Mouse (Mus musculus): Measurements from ENCODE around the gene Dysf. TPM values are rescaled to one million over a fixed set of nuclear protein-coding genes. Genes with fewer than 3 reads are reported as not detected.

The Dysf gene
- polyA plus RNA-seq, 1 experiment from 2014 or later = 2.1 TPM

GRCm38 (mm10) chr6:84059771-84060414 lies 51.5 kb downstream of the Dysf start:
- H3K9ac ChIP-seq (replicated peaks; ENCODE audit: low read depth, low read length) = no peak overlapping the region
- H3K9me3 ChIP-seq (ENCODE audit: control insufficient read depth, low read length) = no peaks in the 10 kb centered on the region
- 58% methylated on average over 4 of the region's 4 CpGs for WGBS
- no peaks in the 10 kb centered on the region for H3K36me3 ChIP-seq (ENCODE audit: control insufficient read depth, insufficient read depth, low read length)
- H3K4me1 ChIP-seq (ENCODE audit: control insufficient read depth, insufficient read depth, low read length) = no peaks in the 10 kb centered on the region
- no peaks in the 10 kb centered on the region for H3K27me3 ChIP-seq (ENCODE audit: control insufficient read depth, insufficient read depth, low read length)
- no peak overlapping the region for H3K4me2 ChIP-seq (ENCODE audit: low read depth, low read length)
- ATAC-seq (ENCODE audit: low read depth) = no peak
- H3K27ac ChIP-seq (ENCODE audit: low read depth, low read length) = no peak overlapping the region
- H3K4me3 ChIP-seq (ENCODE audit: low read depth, low read length) = no peak overlapping the region

DNA sequence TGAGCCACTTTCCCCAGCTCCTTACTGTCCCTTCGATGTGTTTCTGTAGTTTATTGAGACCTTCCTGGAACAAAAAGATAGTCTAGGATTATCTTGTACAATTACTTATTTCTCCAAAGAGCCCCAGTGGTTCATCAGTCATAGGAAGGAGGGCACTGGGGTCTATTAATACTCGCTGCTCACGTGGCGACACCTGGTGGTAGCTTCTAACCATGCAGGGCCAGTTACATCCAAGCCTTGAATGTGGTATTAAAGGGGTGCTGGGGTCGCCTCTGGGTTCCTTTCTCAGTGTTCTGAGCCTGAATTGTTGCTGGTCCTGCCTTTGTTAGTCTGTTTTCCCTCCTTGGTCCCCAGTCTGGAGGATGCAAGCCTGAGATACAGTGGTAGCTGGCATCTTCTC lies 52.9 kb downstream of the Dysf start:
- ATAC-seq (ENCODE audit: low read depth) = peak; percentile 49; the same call in 1 of the 2 replicates

DNA sequence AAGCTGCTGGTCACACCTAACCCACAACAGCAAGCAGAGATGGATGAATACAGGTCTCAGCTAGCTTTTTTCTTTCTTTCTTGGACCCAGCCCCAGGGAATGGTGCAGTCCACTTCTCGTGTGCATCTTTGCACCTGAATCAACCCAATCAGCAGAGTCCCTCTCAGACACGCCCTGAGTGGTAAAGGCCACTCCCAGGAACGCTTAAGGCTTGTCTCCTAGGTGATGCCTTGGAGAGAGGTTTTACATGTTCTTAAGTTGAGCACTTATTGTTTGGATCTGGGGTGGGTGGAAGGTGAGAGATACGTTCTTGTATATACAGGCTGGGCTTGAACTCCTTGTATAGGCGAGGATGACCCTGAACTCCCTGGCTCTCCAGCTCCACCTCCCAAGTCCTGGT lies 54.2 kb downstream of the Dysf start:
- ATAC-seq (ENCODE audit: low read depth) = no peak
- Histone ChIP-seq H3K27ac (ENCODE audit: low read depth, low read length) (no peak overlapping the region), H3K4me1 (ENCODE audit: control insufficient read depth, insufficient read depth, low read length) (no peaks in the 10 kb centered on the region), H3K36me3 (ENCODE audit: control insufficient read depth, insufficient read depth, low read length) (no peaks in the 10 kb centered on the region), H3K27me3 (ENCODE audit: control insufficient read depth, insufficient read depth, low read length) (no peaks in the 10 kb centered on the region), H3K9ac (replicated peaks; ENCODE audit: low read depth, low read length) (no peak overlapping the region), H3K9me3 (ENCODE audit: control insufficient read depth, low read length) (no peaks in the 10 kb centered on the region), H3K4me2 (ENCODE audit: low read depth, low read length) (no peak overlapping the region), H3K4me3 (ENCODE audit: low read depth, low read length) (no peak overlapping the region)
- 71% methylated on average over 5 of the region's 5 CpGs for WGBS

More for the DNA sequence above, 52.9 kb downstream of the Dysf start:
- Histone ChIP-seq H3K36me3 (ENCODE audit: control insufficient read depth, insufficient read depth, low read length) (no peaks in the 10 kb centered on the region), H3K4me3 (ENCODE audit: low read depth, low read length) (no peak overlapping the region), H3K9ac (replicated peaks; ENCODE audit: low read depth, low read length) (no peak overlapping the region), H3K27me3 (ENCODE audit: control insufficient read depth, insufficient read depth, low read length) (no peaks in the 10 kb centered on the region), H3K4me1 (ENCODE audit: control insufficient read depth, insufficient read depth, low read length) (no peaks in the 10 kb centered on the region), H3K9me3 (ENCODE audit: control insufficient read depth, low read length) (no peaks in the 10 kb centered on the region), H3K27ac (ENCODE audit: low read depth, low read length) (no peak overlapping the region), H3K4me2 (ENCODE audit: low read depth, low read length) (no peak overlapping the region)
- WGBS = 8% methylated on average over 5 of the region's 5 CpGs

DNA sequence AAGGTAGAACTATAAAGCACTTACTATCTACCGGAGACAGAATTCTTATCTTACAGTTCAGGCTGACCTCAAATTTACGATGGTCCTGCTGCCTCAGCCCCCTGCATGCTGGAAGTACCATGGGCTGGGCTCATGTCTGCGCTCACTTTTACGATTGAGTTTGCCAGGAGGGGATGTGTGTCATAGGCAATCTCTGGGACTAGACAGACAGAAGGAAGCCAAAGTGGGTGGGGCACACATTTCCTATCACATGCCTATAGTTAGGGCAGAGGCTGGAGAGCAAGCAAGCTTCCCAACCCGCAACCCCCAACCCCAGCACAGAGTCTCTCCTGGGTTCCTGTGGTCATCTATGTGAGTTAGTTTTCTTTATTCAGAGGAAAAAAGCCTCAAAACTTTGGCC lies 59.8 kb downstream of the Dysf start:
- 80% methylated on average over 5 of the region's 5 CpGs for WGBS
- no peak overlapping the region for H3K9ac ChIP-seq (replicated peaks; ENCODE audit: low read depth, low read length)
- H3K36me3 ChIP-seq (ENCODE audit: control insufficient read depth, insufficient read depth, low read length) = no peaks in the 10 kb centered on the region
- ATAC-seq (ENCODE audit: low read depth) = no peak
- H3K4me2 ChIP-seq (ENCODE audit: low read depth, low read length) = no peak overlapping the region
- no peak overlapping the region for H3K4me3 ChIP-seq (ENCODE audit: low read depth, low read length)
- H3K9me3 ChIP-seq (ENCODE audit: control insufficient read depth, low read length) = no peaks in the 10 kb centered on the region
- H3K27me3 ChIP-seq (ENCODE audit: control insufficient read depth, insufficient read depth, low read length) = no peaks in the 10 kb centered on the region
- H3K27ac ChIP-seq (ENCODE audit: low read depth, low read length) = no peak overlapping the region
- H3K4me1 ChIP-seq (ENCODE audit: control insufficient read depth, insufficient read depth, low read length) = no peaks in the 10 kb centered on the region

- Histone ChIP-seq H3K4me3 (ENCODE audit: low read depth, low read length) (no peak overlapping the region), H3K36me3 (ENCODE audit: control insufficient read depth, insufficient read depth, low read length) (no peaks in the 10 kb centered on the region), H3K27me3 (ENCODE audit: control insufficient read depth, insufficient read depth, low read length) (no peaks in the 10 kb centered on the region), H3K9me3 (ENCODE audit: control insufficient read depth, low read length) (no peaks in the 10 kb centered on the region), H3K27ac (ENCODE audit: low read depth, low read length) (no peak overlapping the region), H3K4me2 (ENCODE audit: low read depth, low read length) (no peak overlapping the region), H3K9ac (replicated peaks; ENCODE audit: low read depth, low read length) (no peak overlapping the region), H3K4me1 (ENCODE audit: control insufficient read depth, insufficient read depth, low read length) (no peaks in the 10 kb centered on the region)
- no peak for ATAC-seq (ENCODE audit: low read depth)
- 74% methylated on average over 6 of the region's 6 CpGs for WGBS
These were observed 61.9 kb downstream of the Dysf start for GRCm38 (mm10) chr6:84070251-84070650.

DNA sequence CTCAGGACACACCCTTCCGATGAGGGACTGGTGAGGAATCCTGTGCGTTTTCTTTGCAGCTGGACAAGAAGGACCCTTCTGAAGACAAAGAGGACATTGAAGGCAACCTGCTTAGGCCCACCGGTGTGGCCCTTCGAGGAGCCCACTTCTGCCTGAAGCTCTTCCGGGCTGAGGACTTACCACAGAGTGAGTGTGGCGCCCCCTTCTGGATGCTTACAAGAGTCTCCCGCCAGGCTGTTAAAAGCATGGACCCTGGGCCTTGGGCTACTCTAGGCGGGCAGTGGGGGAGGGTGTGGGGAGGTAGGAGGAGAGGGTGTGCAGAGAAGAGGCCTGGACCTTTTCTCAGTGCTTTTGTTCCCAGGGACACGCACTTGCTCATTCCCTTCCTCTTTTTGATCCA lies 64.2 kb downstream of the Dysf start:
- Histone ChIP-seq H3K4me1 (ENCODE audit: control insufficient read depth, insufficient read depth, low read length) (no peaks in the 10 kb centered on the region), H3K9ac (replicated peaks; ENCODE audit: low read depth, low read length) (no peak overlapping the region), H3K27ac (ENCODE audit: low read depth, low read length) (no peak overlapping the region), H3K36me3 (ENCODE audit: control insufficient read depth, insufficient read depth, low read length) (no peaks in the 10 kb centered on the region), H3K9me3 (ENCODE audit: control insufficient read depth, low read length) (no peaks in the 10 kb centered on the region), H3K4me2 (ENCODE audit: low read depth, low read length) (no peak overlapping the region), H3K27me3 (ENCODE audit: control insufficient read depth, insufficient read depth, low read length) (no peaks in the 10 kb centered on the region), H3K4me3 (ENCODE audit: low read depth, low read length) (no peak overlapping the region)
- 72% methylated on average over 9 of the region's 9 CpGs for WGBS
- ATAC-seq (ENCODE audit: low read depth) = no peak

- WGBS = 54% methylated on average over 1 of the region's 1 CpGs
- ATAC-seq (ENCODE audit: low read depth) = no peak
- H3K4me1 ChIP-seq (ENCODE audit: control insufficient read depth, insufficient read depth, low read length) = no peaks in the 10 kb centered on the region
- H3K4me2 ChIP-seq (ENCODE audit: low read depth, low read length) = no peak overlapping the region
- H3K9ac ChIP-seq (replicated peaks; ENCODE audit: low read depth, low read length) = no peak overlapping the region
- H3K27ac ChIP-seq (ENCODE audit: low read depth, low read length) = no peak overlapping the region
- no peaks in the 10 kb centered on the region for H3K36me3 ChIP-seq (ENCODE audit: control insufficient read depth, insufficient read depth, low read length)
- H3K4me3 ChIP-seq (ENCODE audit: low read depth, low read length) = no peak overlapping the region
- no peaks in the 10 kb centered on the region for H3K9me3 ChIP-seq (ENCODE audit: control insufficient read depth, low read length)
- H3K27me3 ChIP-seq (ENCODE audit: control insufficient read depth, insufficient read depth, low read length) = no peaks in the 10 kb centered on the region
These were observed 69.8 kb downstream of the Dysf start for GRCm38 (mm10) chr6:84078172-84078571.

GRCm38 (mm10) chr6:84080631-84081030 lies 72.2 kb downstream of the Dysf start:
- no peaks in the 10 kb centered on the region for H3K9me3 ChIP-seq (ENCODE audit: control insufficient read depth, low read length)
- H3K9ac ChIP-seq (replicated peaks; ENCODE audit: low read depth, low read length) = no peak overlapping the region
- no peak overlapping the region for H3K27ac ChIP-seq (ENCODE audit: low read depth, low read length)
- ATAC-seq (ENCODE audit: low read depth) = no peak
- H3K36me3 ChIP-seq (ENCODE audit: control insufficient read depth, insufficient read depth, low read length) = no peaks in the 10 kb centered on the region
- no peak overlapping the region for H3K4me3 ChIP-seq (ENCODE audit: low read depth, low read length)
- no peak overlapping the region for H3K4me2 ChIP-seq (ENCODE audit: low read depth, low read length)
- no peaks in the 10 kb centered on the region for H3K27me3 ChIP-seq (ENCODE audit: control insufficient read depth, insufficient read depth, low read length)
- 84% methylated on average over 3 of the region's 3 CpGs for WGBS
- no peaks in the 10 kb centered on the region for H3K4me1 ChIP-seq (ENCODE audit: control insufficient read depth, insufficient read depth, low read length)

- 72% methylated on average over 10 of the region's 10 CpGs for whole genome bisulfite sequencing
- Histone ChIP-seq H3K4me2 (ENCODE audit: low read depth, low read length) (no peak overlapping the region), H3K9ac (replicated peaks; ENCODE audit: low read depth, low read length) (no peak overlapping the region), H3K36me3 (ENCODE audit: control insufficient read depth, insufficient read depth, low read length) (no peaks in the 10 kb centered on the region), H3K9me3 (ENCODE audit: control insufficient read depth, low read length) (no peaks in the 10 kb centered on the region), H3K4me1 (ENCODE audit: control insufficient read depth, insufficient read depth, low read length) (no peaks in the 10 kb centered on the region), H3K27me3 (ENCODE audit: control insufficient read depth, insufficient read depth, low read length) (no peaks in the 10 kb centered on the region), H3K4me3 (ENCODE audit: low read depth, low read length) (no peak overlapping the region), H3K27ac (ENCODE audit: low read depth, low read length) (no peak overlapping the region)
- ATAC-seq (ENCODE audit: low read depth) = no peak
These were observed 76.4 kb downstream of the Dysf start for GRCm38 (mm10) chr6:84084757-84085156.

Data from neural tube, embryonic 14.5 days (tissue).